Mouse (Mus musculus): ENCODE measurements around the gene Lig1. TPM values are rescaled to one million over a fixed set of nuclear protein-coding genes. Genes with fewer than 3 reads are reported as not detected.

Gene Lig1
- 10 to 100 TPM; 12.4 to 14.4 TPM for total RNA-seq (2023)

DNA sequence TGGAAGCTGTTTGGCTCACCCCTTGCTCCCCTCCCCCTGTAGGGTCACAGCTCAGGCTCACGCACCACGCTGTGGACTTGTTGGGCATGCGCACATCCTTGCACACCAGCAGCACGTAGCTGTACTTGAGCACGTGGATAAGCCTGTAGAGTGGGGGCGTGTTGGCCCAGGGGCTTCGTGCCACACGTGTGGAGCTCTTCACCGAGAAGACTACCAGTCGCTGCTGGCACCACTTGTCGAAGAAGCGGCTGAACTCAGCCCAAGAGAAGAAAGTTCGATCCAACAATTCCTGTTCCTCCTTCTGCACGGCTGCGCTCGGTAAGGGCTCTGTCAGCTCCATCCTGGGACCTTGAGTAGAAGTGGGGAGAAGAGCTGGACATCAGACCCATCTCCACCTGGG is at the start of gene Lig1:
Lig1 (plus strand) TSS at position 203 of the 400 bp plus-strand sequence.

GRCm38 (mm10) chr7:13278308-13278891 is 1.3 kb downstream of the Lig1 start, which contains the start of gene Zswim9:
TSS of gene Zswim9 (minus strand) at chr7:13278721.

DNA sequence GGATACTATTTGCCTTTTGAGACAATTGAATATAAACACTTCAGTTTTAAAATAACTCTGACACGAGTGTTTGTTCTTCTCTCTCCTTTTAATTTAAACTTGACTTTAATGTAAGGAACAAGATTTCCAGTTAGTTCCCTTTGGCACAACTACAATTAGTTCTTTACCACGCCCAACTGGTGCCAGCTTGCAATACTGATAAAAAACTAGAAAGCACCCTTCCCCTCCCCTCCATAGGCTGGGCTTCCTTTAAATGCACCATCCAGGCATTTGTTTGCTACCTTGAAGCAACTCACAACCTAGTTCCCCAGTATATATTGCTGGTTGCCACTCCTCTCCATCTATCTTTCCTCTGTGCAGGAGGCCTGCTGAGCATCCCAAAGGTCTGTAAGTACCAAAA is 47.2 kb downstream of the Lig1 start, which contains the start of gene Pla2g4c:
Pla2g4c (plus strand) TSS at position 340 of the 400 bp plus-strand sequence.

Other genes starting within 250 kb of the Lig1 start
- gene Chmp2a, start 242.5 kb upstream of the Lig1 start, total RNA-seq (2023): 100 to 1,000 TPM; 165 to 175 TPM
- 10 to 100 TPM; 80.0 to 80.2 TPM for gene Ube2m, start 239.0 kb upstream of the Lig1 start, total RNA-seq (2023)
- gene Mzf1, start 222.5 kb upstream of the Lig1 start, total RNA-seq (2023): under 1 TPM; 0.76 to 0.97 TPM
- not detected for gene Vmn1r85, start 182.1 kb upstream of the Lig1 start, total RNA-seq (2023)
- not detected for gene Vmn1r86, start 157.4 kb upstream of the Lig1 start, total RNA-seq (2023)
- not detected for gene Vmn1r87, start 137.1 kb upstream of the Lig1 start, total RNA-seq (2023)
- gene Vmn1r88, start 117.7 kb upstream of the Lig1 start, total RNA-seq (2023): under 1 TPM in 1 of 2 experiments, not detected in 1; 0.09 TPM
- not detected for gene Vmn1r89, start 64.3 kb upstream of the Lig1 start, total RNA-seq (2023)
- gene Zswim9, start 1.4 kb downstream of the Lig1 start, total RNA-seq (2023): 1 to 10 TPM; 1.9 to 2.6 TPM
- under 1 TPM in 1 of 2 experiments, not detected in 1; 0.55 TPM for gene Pla2g4c, start 47.4 kb downstream of the Lig1 start, total RNA-seq (2023)
- not detected for gene Cabp5, start 120.8 kb downstream of the Lig1 start, total RNA-seq (2023)
- gene Bsph1, start 173.6 kb downstream of the Lig1 start, total RNA-seq (2023): not detected

Data from monocyte, adult 59 days (primary cell).